Mouse (Mus musculus): ENCODE data around the gene Foxn1. TPM values are rescaled to one million over a fixed set of nuclear protein-coding genes. Genes with fewer than 3 reads are reported as not detected.

The Foxn1 gene
- polyA plus RNA-seq, 1 experiment from 2014 or later, result not detected

- TF ChIP-seq EP300 (IDR thresholded peaks at IDR 0.05), result no peak
- TF ChIP-seq CTCF (IDR thresholded peaks at IDR 0.05), result no peak
- no peaks in the 10 kb centered on the region for H3K9me3 ChIP-seq (ENCODE audit: low read length)
- H3K4me3 ChIP-seq (ENCODE audit: low read depth, low read length), result no peak overlapping the region
- no peak for DNase-seq (ENCODE audit: low spot score)
- no peak overlapping the region for H3K9ac ChIP-seq (replicated peaks; ENCODE audit: low read depth)
- WGBS, result 68% methylated on average over 6 of the region's 6 CpGs
- H3K4me2 ChIP-seq (replicated peaks; ENCODE audit: low read depth, low read length), result no peak overlapping the region
- H3K4me1 ChIP-seq (ENCODE audit: insufficient read depth, low read depth, low read length), result peaks cover 22% of the 10 kb centered on the region
- H3K27ac ChIP-seq (ENCODE audit: low read length), result peak overlapping the region; percentile 43; the same call in 1 of the 2 replicates
- no peaks in the 10 kb centered on the region for H3K36me3 ChIP-seq (ENCODE audit: insufficient read depth, low read length)
- H3K27me3 ChIP-seq (replicated peaks; ENCODE audit: insufficient read depth, low read length), result no peaks in the 10 kb centered on the region
- no peak for ATAC-seq
These were observed 39.9 kb downstream of the Foxn1 start for GRCm38 (mm10) chr11:78346326-78347069.

DNA sequence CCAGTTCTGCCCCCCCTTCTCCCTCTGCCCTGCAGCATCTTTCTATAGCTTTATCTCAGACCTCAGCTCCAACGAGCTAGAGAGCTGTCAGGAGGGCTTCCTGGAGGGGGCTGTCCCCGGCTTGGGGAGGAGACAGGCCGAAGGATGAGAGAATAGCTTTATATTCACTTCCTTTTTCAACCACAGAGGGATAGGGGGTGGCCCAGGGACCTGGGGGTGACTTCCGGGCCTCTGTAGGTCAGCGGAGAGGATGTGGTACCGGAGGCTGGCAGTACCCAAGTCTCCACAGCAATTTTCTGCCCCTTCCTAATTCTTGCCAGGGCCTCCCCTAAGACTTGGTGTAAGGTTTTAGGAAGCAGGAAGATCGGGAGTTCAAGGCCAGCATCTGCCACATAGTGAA, 40.6 kb downstream of the Foxn1 start:
- DNase-seq (ENCODE audit: low spot score), result peak; percentile 22
- Histone ChIP-seq H3K4me3 (ENCODE audit: low read depth, low read length) (no peak overlapping the region), H3K9me3 (ENCODE audit: low read length) (no peaks in the 10 kb centered on the region), H3K9ac (replicated peaks; ENCODE audit: low read depth) (no peak overlapping the region), H3K27ac (ENCODE audit: low read length) (peak overlapping the region; percentile 43; the same call in 1 of the 2 replicates), H3K4me1 (ENCODE audit: insufficient read depth, low read depth, low read length) (peaks cover 22% of the 10 kb centered on the region), H3K27me3 (replicated peaks; ENCODE audit: insufficient read depth, low read length) (no peaks in the 10 kb centered on the region), H3K4me2 (replicated peaks; ENCODE audit: low read depth, low read length) (no peak overlapping the region), H3K36me3 (ENCODE audit: insufficient read depth, low read length) (no peaks in the 10 kb centered on the region)
- ATAC-seq, result no peak
- TF ChIP-seq EP300 (IDR thresholded peaks at IDR 0.05), result no peak
- TF ChIP-seq CTCF (IDR thresholded peaks at IDR 0.05), result no peak
- WGBS, result 62% methylated on average over 7 of the region's 7 CpGs

DNA sequence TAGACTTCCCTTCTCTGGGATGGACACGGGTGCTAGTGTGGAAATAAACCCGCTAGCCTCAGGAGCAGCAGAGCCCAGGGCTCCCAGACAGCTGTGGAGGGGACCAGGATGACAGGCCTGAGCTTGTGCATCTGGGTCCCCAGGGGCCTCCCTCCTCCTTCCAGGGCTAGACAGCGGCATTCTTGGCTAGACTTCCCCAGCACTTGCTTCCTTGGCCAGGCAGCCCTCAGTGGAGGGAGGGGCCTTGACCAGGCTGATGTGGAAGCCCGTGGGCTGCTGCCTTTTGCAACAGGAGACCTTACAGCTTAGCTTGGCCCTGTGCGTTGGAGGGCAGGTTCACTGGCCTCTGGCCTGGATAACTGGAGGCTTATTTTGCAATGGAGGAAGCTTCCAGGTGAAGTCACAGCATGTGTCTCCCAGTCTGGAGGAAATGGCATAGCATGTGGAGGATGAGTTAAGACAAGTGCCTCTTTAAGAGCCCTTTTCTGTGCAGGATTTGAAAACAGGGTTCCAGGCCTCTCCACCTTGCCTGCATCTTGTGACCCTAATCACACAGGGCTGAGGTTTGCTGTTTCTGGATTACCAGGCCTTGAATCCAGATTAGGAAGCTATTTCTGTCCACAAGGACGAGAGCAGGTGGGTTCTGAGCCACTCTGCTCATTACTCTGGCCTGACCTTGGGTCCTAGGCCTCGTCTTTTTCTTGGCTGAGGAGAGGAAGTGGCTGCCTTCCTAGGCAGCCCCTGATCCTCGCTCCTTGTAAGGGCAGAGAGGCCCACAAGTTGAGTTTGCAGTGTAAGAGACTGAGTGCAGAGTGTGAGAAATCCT, 41.3 kb downstream of the Foxn1 start:
- H3K4me2 ChIP-seq (replicated peaks; ENCODE audit: low read depth, low read length), result peak overlapping the region; percentile 28
- peaks cover 22% of the 10 kb centered on the region for H3K4me1 ChIP-seq (ENCODE audit: insufficient read depth, low read depth, low read length)
- H3K27ac ChIP-seq (ENCODE audit: low read length), result peak overlapping the region; percentile 43; the same call in 1 of the 2 replicates
- WGBS, result 34% methylated on average over 8 of the region's 8 CpGs
- DNase-seq (ENCODE audit: low spot score), result peak; percentile 54
- H3K4me3 ChIP-seq (ENCODE audit: low read depth, low read length), result no peak overlapping the region
- no peaks in the 10 kb centered on the region for H3K27me3 ChIP-seq (replicated peaks; ENCODE audit: insufficient read depth, low read length)
- TF ChIP-seq EP300 (IDR thresholded peaks at IDR 0.05), result no peak
- no peak for TF ChIP-seq CTCF (IDR thresholded peaks at IDR 0.05)
- peak; percentile 7; the same call in 1 of the 2 replicates for ATAC-seq
- no peaks in the 10 kb centered on the region for H3K36me3 ChIP-seq (ENCODE audit: insufficient read depth, low read length)
- H3K9me3 ChIP-seq (ENCODE audit: low read length), result no peaks in the 10 kb centered on the region
- H3K9ac ChIP-seq (replicated peaks; ENCODE audit: low read depth), result no peak overlapping the region

- peak; percentile 18 for DNase-seq (ENCODE audit: low spot score)
- no peaks in the 10 kb centered on the region for H3K9me3 ChIP-seq (ENCODE audit: low read length)
- 57% methylated on average over 6 of the region's 6 CpGs for WGBS
- ATAC-seq, result no peak
- no peak overlapping the region for H3K9ac ChIP-seq (replicated peaks; ENCODE audit: low read depth)
- H3K4me2 ChIP-seq (replicated peaks; ENCODE audit: low read depth, low read length), result peak overlapping the region; percentile 98
- H3K4me1 ChIP-seq (ENCODE audit: insufficient read depth, low read depth, low read length), result peaks cover 19% of the 10 kb centered on the region; the same call in 1 of the 2 replicates
- H3K36me3 ChIP-seq (ENCODE audit: insufficient read depth, low read length), result no peaks in the 10 kb centered on the region
- H3K27me3 ChIP-seq (replicated peaks; ENCODE audit: insufficient read depth, low read length), result no peaks in the 10 kb centered on the region
- H3K27ac ChIP-seq (ENCODE audit: low read length), result peak overlapping the region; percentile 43; the same call in 1 of the 2 replicates
- TF ChIP-seq CTCF (IDR thresholded peaks at IDR 0.05), result no peak
- no peak for TF ChIP-seq EP300 (IDR thresholded peaks at IDR 0.05)
- H3K4me3 ChIP-seq (ENCODE audit: low read depth, low read length), result peak overlapping the region; percentile 65
These were observed 41.9 kb downstream of the Foxn1 start for GRCm38 (mm10) chr11:78344328-78344889.

DNA sequence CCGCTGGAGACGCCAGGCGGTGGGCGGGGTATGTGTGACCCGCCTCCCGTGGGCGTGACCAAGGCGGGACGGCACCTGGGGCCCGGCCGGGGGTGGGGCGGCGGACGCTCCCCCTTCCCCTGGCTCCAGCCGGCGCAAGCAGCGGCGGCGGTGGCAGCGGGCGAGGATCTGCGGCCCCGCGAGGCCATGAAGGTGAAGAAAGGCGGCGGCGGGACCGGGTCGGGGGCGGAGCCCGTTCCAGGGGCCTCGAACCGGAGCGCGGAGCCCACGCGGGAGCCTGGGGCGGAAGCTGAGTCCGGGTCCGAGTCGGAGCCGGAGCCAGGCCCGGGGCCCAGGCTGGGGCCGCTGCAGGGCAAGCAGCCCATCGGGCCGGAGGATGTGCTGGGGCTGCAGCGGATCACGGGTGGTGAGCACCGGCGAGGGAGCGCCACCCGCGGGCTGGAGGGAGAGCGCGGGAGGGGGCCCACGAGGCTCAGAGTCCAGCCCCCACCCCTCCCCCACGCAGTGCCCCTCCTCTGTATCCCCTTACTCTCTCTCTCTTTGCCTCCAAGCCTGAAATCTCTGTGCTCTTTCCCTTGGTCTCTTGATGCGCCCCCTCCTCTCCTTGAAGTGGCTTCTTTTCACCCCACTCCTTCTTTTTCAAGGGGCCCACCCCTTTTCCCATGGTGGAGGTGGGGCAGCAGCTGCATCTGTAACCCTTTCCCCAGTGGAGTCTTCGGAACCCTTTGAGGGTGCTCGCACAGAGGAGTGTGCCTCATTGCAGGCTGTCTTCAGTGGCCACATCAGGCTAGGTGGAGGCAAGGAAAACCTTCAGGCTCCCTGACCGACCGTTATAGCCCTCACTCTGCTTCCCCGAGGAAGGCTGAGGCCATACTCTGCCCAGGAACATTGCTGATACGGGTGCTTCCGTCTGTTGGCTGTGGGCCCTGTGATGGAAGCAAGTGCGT, 42.7 kb downstream of the Foxn1 start, which contains the start of gene Unc119:
TSS of gene Unc119 (plus strand) at position 102 of the 947 bp plus-strand sequence.
- DNase-seq (ENCODE audit: low spot score) (peak; percentile 83), ATAC-seq (peak; percentile 84)
- Histone ChIP-seq H3K9me3 (ENCODE audit: low read length) (no peaks in the 10 kb centered on the region), H3K9ac (replicated peaks; ENCODE audit: low read depth) (peak within 1 kb of the TSS; percentile 50; the same call in 1 of the 2 replicates), H3K4me2 (replicated peaks; ENCODE audit: low read depth, low read length) (peak within 1 kb of the TSS; percentile 98), H3K27me3 (replicated peaks; ENCODE audit: insufficient read depth, low read length) (no peaks in the 10 kb centered on the region), H3K36me3 (ENCODE audit: insufficient read depth, low read length) (no peaks in the 10 kb centered on the region), H3K4me3 (ENCODE audit: low read depth, low read length) (peak within 1 kb of the TSS; percentile 65), H3K27ac (ENCODE audit: low read length) (0 out of 2 replicates have a peak within 1 kb of the TSS, but pooled peaks have one; percentile 47), H3K4me1 (ENCODE audit: insufficient read depth, low read depth, low read length) (peaks cover 19% of the 10 kb centered on the region; the same call in 1 of the 2 replicates)
- 1% methylated on average over 41 of the region's 66 CpGs for WGBS
- TF ChIP-seq CTCF (IDR thresholded peaks at IDR 0.05) (peak; percentile 8; the same call in 1 of the 2 replicates), EP300 (IDR thresholded peaks at IDR 0.05) (no peak)

All from lung, postnatal 0 days (tissue).